Mouse (Mus musculus): ENCODE measurements at regions not wholly inside any gene's neighbourhood (a gene's known extent, or its start where the extent isn't known, plus 50 kb on each side); places are given as distances from the start of the nearest gene placed in this dataset.
A peak's percentile ranks its signal among the peaks of the same experiment; 100 is the strongest.
"Not testable (repeated sequence)": the region's sequence is repeated elsewhere in the genome, so short reads cannot be mapped to it uniquely, and the experiment has no call there.

GRCm38 (mm10) chr1:193496265-193497183 is 126.4 kb upstream of the Camk1g start:
- no peak for DNase-seq (ENCODE audit: low spot score in 2 of 2)

GRCm38 (mm10) chr1:193488039-193488438 is 117.9 kb upstream of the Camk1g start:
- DNase-seq (ENCODE audit: low spot score in 2 of 2): no peak

GRCm38 (mm10) chr1:193486668-193487067 is 116.6 kb upstream of the Camk1g start:
- DNase-seq (ENCODE audit: low spot score in 2 of 2): not testable (repeated sequence)

- DNase-seq (ENCODE audit: low spot score in 2 of 2): no peak
These were observed 114.9 kb upstream of the Camk1g start for GRCm38 (mm10) chr1:193484977-193485376.

- no peak for DNase-seq (ENCODE audit: low spot score in 2 of 2)
These were observed 107.2 kb upstream of the Camk1g start for GRCm38 (mm10) chr1:193477298-193477697.

GRCm38 (mm10) chr1:193476805-193477204 is 106.7 kb upstream of the Camk1g start:
- DNase-seq (ENCODE audit: low spot score in 2 of 2): no peak

GRCm38 (mm10) chr1:193466306-193466705 is 96.2 kb upstream of the Camk1g start:
- no peak for DNase-seq (ENCODE audit: low spot score in 2 of 2)

- no peak for DNase-seq (ENCODE audit: low spot score in 2 of 2)
These were observed 89.6 kb upstream of the Camk1g start for GRCm38 (mm10) chr1:193459735-193460134.

- no peak for DNase-seq (ENCODE audit: low spot score in 2 of 2)
These were observed 87.8 kb upstream of the Camk1g start for GRCm38 (mm10) chr1:193457908-193458307.

GRCm38 (mm10) chr1:193453654-193454053 is 83.6 kb upstream of the Camk1g start:
- no peak for DNase-seq (ENCODE audit: low spot score in 2 of 2)

- no peak for DNase-seq (ENCODE audit: low spot score in 2 of 2)
These were observed 81.5 kb upstream of the Camk1g start for GRCm38 (mm10) chr1:193451471-193452135.

GRCm38 (mm10) chr1:193450814-193451213 is 80.7 kb upstream of the Camk1g start:
- DNase-seq (ENCODE audit: low spot score in 2 of 2): no peak

- DNase-seq (ENCODE audit: low spot score in 2 of 2): no peak
These were observed 80.1 kb upstream of the Camk1g start for GRCm38 (mm10) chr1:193450201-193450600.

- peak; percentile 37 to 41 for DNase-seq (ENCODE audit: low spot score in 2 of 2)
These were observed 79.5 kb upstream of the Camk1g start for GRCm38 (mm10) chr1:193449394-193450103.

- no peak for DNase-seq (ENCODE audit: low spot score in 2 of 2)
These were observed 78.8 kb upstream of the Camk1g start for GRCm38 (mm10) chr1:193448793-193449393.

GRCm38 (mm10) chr1:193447647-193448046 is 77.5 kb upstream of the Camk1g start:
- DNase-seq (ENCODE audit: low spot score in 2 of 2): peak in 1 of 2 experiments; percentile 47

GRCm38 (mm10) chr1:193443964-193444676 is 74.0 kb upstream of the Camk1g start:
- DNase-seq (ENCODE audit: low spot score in 2 of 2): no peak

GRCm38 (mm10) chr1:193440512-193440911 is 70.4 kb upstream of the Camk1g start:
- no peak for DNase-seq (ENCODE audit: low spot score in 2 of 2)

- DNase-seq (ENCODE audit: low spot score in 2 of 2): no peak
These were observed 64.2 kb upstream of the Camk1g start for GRCm38 (mm10) chr1:193434281-193434680.

- no peak for DNase-seq (ENCODE audit: low spot score in 2 of 2)
These were observed 63.5 kb upstream of the Camk1g start for GRCm38 (mm10) chr1:193433493-193434021.

GRCm38 (mm10) chr1:193430231-193430630 is 60.1 kb upstream of the Camk1g start:
- DNase-seq (ENCODE audit: low spot score in 2 of 2): no peak

Data from left cerebral cortex, adult 8-10 months (tissue).